Mouse (Mus musculus) gastrocnemius, postnatal 25 days (tissue): ENCODE measurements at regions not wholly inside any gene's neighbourhood (a gene's known extent, or its start where the extent isn't known, plus 50 kb on each side); places are given as distances from the start of the nearest gene placed in this dataset.
A peak's percentile ranks its signal among the peaks of the same experiment; 100 is the strongest.

Experiments
- DNase-seq: peaks from one replicate; pipeline ENCODE4 v3.0.0; 2022

DNA sequence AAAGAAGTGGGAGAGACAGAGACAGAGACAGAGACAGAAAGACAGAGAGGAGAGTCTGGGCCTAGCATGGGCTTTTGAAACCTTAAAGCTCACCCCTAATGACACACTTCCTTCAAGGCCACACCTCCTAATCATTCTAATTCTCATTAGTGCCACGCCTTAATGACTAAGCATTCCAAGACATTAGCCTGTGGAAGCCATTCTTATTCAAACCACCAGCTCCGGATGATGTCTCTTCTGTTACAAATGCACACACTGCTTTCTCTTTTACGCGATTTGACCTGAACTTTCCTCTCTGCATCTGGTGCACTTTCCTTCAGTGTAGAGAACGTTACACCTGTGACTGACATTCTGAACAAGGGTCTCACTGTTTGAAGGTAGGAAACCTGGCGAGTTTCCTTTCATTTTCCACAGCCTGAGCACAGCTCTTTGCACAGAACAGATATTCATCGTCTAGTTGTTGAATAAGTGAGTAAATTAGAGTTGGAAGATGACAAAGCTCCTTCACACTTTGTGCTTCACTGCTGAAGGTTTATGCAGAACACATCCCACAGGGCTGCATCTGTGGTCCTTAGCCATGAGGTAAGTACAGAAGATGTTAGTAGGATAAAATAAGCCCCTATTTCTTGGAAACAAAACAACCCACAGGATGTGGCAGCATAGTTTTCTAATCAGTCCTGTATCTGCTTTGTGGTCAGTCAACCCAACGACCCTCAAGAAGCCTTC is 116.8 kb downstream of the Faxc start:
- DNase-seq = no peak

DNA sequence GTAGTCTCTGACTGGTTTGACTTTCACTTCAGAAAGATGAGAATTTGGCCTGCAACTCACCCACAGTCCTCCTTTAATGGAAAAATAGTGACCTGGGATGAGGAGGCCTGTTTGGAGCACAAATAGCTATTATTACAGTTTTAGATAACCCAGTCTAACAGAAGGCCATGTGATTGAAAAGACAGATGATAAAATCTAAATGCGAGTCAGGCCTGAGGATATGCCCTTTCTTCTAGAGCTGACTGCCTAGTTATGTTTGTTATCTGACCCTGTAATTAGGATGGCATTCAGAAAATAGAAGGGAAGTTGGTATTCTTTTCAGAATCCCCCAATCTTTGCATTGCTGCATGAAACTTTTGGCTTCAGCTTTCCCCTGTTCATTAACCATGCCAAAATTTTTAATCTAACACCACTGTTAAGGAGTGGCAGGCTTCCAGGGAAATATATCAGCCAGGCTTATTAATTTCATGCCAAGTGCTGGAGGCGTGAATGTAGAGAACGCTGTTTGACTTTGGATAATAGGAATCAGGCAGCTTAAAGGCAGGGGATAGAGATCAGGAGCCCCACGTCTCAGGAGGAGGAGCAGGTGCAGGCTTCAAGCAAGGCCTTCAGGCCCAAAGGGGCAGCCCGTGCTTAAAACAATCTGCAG is 135.8 kb downstream of the Faxc start:
- no peak for DNase-seq

DNA sequence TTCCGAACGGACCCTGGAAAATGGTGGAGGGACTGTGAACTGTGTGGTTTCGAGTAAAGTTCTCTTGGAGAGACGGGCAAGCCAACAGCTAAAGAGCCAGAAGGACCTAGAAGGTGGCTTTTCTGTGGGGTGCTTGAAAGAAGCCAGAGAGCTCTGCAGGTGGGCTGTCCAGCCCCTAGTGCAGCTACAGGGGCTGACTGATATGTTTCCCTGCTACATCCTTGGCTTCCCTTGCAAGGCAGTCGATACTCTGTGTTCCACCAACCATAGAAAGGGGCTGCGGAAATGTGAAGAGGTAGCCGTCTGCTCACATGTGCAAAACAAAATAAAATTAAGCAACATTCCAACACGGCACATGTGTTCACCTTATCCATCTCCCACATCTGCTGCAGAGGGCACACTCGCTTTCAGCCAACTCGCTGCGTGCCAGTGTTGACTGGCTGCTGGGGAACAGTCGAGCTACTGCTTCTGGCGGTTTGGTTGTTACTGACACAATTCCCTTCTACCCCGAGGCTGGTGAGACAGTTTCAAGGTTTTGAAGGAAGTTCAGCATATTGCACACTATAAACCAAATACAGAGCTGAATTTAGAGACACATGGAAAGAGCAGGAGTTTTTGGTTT is 136.7 kb downstream of the Faxc start:
- DNase-seq = no peak

DNA sequence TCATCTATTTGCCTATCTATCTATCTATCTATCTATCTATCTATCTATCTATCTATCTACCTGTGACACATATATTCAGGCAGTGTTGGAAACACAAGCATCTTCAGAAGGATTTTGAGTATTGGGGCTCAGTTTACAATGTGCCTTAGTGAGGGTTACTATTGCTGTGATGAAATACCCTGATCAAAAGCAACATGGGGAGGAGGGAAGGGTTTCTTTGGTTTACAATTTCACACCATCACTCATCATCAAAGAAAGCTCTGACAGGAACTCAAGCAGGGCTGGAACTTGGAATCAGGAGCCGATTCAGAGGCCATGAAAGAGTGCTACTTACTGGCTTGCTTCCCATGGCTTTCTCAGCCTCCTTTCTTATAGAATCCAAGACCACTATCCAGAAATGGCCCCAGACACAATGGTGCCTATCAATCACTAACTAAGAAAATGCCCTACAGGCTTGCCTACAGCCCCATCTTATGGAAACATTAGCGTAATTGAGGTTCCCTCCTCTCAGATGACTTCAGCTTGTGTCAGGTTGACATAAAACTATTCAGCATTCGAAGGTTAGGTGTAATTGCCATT is 157.2 kb downstream of the Faxc start:
- DNase-seq = no peak

DNA sequence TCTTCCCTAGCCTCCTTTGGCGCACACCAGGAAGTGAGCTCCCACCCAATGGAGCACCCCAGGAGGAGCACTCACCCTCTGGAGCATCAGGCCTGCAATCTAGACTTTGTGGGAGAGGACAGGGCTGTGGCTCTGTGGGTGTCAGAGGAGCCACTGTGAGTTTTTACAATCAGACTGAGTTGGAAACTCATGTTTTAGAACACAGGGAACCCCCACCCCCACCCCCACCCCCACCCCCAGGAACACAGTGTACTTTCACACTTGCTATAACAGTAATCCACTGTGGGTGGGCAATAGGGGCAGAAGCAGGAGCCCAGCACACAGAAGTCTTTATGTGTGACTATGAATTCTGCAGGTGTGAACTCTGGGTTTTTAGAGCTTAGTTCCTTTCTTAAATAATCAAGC is 158.5 kb downstream of the Faxc start:
- DNase-seq = no peak

DNA sequence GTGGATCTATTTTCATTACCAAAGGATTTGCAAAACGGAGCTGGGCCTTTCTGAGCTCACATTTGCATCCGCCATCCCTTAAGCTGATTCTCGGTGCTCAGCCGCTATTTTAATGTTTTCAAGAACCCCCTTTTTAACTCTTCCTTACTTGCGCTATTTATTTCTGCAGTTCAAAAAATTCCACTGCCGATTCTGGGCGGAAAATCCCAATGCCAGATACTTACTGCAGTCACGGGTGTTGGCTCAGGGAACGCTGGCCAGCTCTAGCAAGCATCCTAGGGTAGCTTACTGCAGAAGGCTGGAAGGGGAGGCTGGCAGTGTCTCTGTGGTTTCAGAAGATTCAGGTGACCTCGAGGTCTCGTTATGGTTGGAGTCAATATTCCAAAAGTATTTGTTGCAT is 159.4 kb downstream of the Faxc start:
- DNase-seq = no peak

DNA sequence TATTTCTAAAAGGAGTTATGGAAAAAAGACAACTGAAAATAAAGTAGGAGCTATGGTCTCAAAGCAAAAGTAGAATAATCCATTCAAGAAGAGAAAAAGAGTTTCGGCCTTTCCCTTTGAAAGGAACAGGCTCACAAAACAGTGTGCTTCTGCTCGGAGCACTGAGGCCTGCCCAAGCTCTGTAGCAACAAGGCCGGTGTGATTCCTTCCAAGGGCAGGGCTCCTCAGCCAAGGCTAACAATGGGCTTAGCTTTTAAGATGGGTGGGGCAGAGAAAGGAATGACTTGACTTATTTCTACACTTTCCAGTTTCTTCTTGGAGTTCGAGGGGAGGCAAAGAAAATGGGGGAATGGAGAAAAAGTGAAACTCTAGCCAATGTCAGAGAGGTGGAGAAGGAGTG is 161.4 kb downstream of the Faxc start:
- no peak for DNase-seq

DNA sequence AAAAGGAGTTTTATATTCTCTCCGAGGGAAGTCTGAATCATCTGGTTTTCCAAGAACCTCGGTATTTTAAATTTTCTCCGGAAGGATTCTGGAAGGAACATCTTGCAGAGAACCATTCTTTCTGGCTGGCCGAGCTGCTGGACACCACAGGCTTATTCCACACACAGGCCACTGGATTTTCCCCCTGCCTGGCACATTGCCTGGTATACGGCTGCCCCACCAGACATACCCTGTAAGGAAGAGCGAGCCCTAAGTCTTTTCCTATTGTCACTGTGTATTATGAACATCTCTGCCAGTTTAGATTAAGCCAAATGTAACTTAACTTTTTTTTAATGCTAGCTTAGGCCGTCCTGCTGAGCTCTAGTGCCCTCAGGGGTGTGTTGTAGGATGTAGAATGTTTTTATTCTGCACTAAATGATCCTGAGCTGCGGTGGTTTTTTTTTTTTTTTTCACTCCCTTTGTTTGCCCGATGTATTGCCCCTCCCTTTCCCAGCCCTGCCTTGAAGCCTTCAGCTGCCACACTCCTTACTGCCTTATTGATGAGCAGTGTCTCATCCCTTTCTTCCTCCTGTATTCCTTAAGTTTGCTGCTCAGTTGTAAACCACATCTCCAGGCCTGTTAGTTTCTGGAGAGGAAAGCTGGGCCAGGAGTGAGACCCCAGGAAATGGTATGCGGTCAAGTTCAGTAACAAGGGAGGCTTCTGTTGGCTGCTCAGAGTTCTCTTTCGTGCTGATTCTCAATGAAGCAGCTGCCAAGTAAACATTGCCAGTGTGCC is 164.3 kb downstream of the Faxc start:
- no peak for DNase-seq

DNA sequence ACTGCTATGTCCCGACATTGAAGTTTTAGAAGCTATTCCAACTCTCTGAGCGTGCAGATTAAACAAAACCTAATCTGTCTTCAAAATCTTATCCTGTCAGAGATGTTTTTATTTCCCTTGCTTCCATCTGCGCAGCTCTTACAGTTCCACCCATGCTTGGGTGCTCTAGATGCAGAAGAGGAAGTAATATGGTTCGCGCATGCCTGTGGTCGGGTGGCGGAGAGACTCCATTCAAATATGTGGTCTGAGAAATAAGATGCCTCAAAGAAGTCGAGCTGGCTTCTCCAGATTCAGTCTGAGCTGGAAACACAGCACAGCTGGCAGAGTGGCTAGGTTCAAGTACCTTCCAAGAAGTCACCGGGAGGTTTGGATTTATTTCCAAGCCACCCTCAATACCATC is 167.5 kb downstream of the Faxc start:
- no peak for DNase-seq

DNA sequence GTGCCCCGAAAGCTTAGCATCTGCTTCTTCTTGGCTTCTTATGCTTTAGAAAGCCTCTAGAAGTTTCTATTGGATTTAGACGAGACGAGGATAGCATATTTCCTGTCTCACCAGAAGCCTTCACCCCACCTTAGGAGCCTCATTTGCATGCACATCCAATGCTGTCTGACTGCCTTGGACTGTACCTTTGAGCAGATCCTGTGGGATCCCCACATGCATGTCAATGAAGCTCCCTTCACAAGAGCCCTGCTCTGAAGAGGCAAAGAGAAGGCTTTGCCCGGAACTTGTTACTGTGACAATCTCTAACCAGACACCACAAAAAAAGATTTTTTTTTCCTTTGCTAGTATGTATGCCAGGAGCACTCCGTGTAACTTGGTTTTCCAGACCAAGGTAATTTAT is 171.3 kb downstream of the Faxc start:
- no peak for DNase-seq

DNA sequence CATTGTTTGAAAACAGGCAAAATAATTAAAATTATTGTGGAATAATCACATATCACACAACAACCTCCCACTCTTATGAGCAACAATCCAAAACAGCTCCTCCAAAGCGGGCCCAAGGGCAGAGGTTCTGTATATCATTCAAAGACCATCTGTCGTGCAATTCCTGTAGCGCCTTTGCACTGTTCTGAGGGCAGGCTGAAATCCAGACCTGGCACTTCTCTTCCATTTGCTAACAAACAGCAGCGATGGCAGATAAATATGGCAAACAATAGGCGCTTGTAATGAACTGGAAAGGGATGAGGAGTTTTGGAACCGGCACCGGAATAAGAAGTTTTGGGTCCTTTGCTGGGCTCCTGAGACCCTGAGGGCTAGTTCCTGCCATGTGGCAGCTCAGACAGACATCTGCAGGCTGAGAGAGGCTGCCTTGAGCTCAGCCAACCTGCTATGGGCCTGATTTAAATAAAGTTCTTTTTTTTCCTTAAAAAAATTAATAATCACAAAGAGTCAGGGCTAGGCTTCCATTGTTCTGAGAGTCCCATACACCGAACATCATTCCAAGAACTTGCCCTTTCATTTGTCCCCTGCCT is 172.0 kb downstream of the Faxc start:
- no peak for DNase-seq

DNA sequence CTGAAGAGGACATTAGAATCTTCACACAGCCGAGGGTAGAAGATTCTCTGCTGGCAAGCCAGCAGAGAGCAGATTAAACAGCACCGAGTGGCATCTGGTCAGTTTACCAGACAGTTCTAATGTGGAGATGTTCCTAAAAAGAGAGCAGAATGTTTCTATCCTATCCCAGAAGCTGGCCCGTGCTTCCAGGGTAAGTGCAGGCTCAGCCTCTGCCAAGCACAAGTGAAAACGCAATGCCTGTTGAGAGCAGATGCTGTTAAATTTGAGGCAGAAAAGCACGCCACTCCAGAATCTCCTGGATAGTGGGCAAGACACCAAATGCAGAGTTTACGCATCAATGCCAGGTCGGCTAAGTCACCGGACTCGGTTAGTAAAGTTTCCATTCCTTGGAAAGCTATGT is 175.8 kb downstream of the Faxc start:
- DNase-seq = peak; percentile 11

DNA sequence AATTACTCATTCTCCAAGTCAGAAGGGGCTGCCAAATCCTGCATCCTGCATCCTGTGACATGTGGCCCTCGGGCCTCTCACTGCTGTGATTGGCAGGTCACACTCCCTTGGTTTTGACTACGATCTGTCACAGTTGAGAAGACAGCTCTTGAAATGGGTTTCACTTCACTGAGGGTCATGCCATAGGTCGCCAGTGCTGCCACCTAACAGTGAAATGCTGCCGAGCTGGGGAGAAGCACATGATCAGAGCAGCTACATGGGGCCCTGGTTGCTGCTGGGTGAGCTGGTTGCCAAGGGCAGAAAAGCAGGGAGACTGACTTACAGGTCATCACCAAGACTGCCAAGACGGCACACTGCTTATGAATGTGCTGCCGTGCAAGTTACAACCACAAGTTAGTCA is 178.3 kb downstream of the Faxc start:
- DNase-seq = no peak

DNA sequence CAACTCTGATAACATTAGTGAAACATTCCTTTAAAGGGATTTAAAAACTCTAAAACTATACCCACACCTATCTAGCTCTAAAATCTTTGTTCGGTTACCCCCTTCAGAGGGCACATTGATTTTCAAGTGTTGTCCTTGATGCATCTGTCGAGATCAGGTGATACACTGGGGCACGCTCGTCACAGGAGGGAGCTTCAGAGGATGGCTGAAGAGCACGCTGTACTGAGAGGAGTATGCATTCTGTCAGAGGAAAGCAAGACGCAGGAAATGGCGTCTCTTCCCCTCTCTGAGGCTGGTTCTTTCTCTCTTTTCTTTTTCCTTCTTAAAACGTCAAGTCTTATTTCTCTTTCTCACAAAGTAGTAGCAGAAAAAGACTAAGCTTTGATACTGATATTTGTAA is 179.3 kb downstream of the Faxc start:
- no peak for DNase-seq

DNA sequence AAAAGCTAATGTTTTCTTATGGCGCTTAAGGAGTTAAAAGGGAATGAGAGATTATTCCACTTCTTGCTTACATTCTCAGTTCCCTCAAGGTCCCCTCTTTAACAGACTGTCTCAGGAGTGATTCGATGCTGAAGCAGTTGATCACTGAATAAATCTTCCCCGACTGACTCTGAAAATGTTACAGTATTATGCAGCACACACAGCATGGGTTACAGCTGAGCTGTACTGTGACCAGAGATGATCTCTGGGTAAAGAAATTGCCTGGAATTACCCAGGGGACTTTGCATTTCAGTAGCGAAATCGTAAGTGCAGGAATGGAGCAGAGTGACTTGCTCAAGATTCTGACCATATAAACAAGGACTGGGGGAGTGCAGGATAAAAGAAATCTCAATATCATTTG is 181.1 kb downstream of the Faxc start:
- no peak for DNase-seq

DNA sequence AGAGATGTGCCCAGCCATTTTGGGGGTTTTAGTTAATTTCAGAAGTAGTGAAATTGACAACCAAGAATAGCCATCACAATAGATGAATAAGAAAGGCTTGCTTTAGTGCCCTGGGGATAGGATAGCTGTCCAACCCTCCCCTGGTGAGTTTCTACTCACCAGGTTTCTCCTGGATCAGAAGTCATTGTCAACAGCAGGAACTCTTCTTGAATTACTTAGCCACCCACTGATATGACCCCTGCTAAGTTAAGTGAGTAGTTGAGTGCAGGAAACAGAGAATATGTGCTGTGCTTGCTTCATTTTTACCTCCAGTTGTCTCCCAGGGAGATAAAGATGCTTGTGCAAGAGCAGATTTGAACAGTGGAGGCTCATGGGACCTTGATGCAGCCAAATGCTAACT is 183.3 kb downstream of the Faxc start:
- no peak for DNase-seq

DNA sequence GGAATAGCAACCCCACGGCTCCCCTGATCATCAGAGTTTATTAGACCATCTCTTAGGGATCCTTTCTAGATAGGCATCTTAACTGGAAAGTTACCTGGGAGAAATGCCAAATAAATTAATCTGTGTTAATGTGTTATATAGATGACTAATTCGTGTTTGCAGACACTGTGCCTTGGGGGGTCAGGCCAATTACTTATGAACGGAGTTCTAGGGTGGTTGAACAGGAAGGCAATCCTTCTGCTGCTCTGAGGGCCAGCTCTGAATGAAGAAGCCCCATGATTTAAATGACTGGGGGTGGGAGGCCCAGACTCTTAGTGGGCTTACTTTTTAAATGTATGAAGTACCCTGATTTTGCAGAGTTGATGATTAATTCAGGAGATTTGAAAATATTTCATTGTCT is 188.7 kb downstream of the Faxc start:
- no peak for DNase-seq

DNA sequence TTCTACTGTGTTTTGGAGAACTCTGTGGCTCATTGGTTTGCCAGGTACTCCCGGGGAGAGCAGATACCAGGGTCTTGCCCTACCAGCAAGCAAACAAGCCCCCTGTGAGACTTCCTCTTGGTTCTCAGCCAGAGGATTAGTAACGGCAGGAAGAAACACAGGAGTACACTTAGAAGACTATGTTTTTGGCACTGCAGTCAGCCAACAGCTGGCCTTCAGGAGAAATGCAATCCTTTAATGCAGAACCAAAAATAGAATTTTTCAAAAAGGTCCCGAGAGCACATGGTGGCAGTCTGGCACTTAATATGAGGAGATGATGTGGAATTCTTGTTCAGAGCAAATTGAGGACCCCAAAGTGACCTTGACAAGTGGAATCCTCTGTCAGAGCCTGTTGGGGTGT is 189.8 kb downstream of the Faxc start:
- no peak for DNase-seq

DNA sequence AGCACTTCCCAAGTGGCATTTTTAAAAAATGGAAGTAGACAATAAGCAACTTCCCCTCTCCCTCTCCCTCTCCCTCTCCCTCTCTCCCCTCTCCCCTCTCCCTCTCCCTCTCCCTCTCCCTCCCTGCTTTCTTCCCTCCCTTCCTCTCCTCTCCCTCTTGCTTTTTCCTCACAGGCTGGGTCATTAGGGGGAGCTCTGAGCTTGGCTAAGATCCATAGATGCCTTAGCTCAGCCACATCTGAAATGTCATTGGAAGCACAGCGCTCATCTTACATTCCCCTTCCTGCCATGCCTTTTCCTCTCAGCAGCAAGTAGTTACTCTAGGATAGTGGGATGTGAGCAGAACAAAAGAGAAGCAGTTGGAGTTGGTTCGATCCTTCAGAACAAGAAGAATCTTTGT is 190.3 kb downstream of the Faxc start:
- no peak for DNase-seq

DNA sequence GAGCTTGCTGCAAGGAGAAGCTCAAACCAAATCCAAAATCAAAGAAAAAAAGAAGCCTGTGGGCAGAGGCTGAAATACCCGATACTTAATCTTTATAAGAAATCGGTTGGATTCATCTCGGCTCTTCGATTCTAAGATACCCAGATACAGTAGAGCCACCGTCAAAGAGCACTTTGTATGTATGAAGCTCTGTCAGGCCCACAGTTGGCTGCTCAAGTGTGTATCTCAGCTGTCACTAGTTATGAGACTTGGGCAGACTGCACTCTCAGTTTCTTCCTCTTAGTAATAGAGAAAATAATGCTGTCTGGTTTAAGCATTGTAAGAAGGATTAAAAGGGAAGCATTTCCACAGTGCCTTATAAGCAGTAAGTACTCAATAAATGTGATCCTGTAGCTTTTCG is 193.7 kb downstream of the Faxc start:
- no peak for DNase-seq

DNA sequence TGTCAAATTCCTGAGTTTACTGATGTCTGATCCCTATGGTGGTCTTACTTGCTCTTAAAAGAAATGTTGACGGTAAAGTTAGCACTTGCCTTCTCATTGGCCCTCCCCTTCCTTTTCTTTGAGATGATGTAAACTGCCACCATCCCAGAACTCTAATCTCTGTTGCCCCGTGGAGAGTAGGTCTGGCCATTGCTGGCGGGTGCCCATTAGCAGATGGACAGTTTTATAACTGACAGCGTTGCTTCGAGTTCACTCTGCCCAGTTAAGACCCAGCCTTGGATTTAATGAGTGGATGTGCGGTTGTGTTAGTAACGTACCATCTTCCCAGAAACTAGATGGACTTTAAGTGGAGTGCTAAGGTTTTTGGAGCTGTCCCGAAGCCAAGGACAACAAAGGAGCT is 199.4 kb downstream of the Faxc start:
- DNase-seq = no peak
